Mouse (Mus musculus) right cerebral cortex, postnatal 14 days (tissue): ENCODE results near the gene Wwox.

Source experiments
- DNase-seq: peaks from one replicate; pipeline ENCODE4 v3.0.0; 2022

Wwox gene

DNA sequence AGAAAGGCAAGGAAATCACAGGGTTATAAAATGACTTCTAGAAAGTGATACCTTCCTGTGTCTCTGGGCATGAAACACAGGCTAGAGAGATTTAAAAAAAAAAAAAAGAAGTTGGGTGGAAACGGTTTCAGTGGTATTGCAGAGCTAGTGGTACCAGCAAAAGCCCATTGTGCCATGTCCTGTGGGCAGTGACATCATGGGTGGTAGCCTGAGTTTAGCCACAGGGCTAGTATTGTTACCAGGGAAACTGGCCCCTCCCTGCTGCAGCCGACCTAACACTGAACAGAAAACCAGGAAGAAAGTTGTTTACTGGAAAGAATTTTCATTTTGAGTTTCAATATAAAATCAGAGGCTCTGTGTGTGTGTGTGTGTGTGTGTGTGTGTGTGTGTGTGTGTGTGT lies 836.8 kb downstream of the Wwox start:
- no peak for DNase-seq

DNA sequence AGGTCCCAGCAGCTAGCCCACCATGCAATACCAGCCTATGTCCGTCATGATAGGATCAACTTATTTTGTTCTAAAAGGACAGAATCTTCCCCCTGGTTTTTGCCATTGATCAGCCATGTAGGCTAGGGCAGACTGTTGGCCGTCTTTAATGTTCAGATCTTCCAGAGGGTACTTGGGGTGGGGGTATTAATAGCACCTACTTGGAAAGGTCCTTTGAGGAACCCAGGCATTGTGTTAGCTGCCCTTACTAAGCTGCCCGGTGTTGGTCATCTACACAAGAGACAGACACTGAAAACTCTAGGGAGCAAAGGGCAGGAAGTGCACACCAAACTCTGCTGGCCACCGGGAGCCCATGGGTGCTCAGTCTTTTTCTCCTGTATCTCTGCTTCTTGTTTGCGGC lies 838.8 kb downstream of the Wwox start:
- DNase-seq, result no peak

DNA sequence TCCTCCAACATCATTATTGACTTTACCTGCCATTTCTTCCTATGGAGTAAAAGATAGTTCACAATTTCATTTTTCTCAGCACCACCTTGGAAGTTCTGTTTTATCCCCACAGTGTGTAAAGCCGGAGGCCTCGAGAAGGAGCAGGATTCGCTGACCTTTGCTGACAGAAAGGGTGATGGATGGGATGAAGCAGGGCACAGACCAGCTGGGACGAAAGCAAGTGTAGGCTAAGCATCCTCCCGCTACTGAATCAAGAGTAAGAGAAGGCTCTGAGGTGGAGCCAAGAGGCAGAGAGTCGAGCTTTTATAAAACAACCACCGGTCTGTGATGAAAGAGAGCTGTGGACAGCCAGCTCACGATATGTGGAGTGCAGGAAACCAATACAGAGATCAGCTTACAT lies 850.8 kb downstream of the Wwox start:
- no peak for DNase-seq

DNA sequence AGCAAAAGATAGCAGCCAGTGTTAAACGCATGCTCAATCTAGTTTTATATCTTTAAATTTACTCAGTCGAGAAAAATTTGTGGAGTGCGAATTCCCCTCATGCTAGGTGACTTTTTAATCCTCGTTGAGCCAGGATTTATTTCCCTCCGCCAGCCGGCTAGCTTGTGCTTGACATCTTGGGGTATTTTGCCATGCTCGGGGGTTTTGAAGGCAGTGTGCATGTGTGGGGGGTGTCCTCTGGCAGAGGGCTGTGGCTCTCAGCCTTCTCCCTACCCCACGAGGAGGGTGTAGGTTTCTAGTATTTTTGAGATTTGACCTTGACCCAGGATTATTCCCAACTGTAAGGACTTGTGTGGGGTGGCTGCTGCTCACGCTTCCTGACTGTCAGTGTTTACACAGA lies 857.3 kb downstream of the Wwox start:
- DNase-seq, result no peak

DNA sequence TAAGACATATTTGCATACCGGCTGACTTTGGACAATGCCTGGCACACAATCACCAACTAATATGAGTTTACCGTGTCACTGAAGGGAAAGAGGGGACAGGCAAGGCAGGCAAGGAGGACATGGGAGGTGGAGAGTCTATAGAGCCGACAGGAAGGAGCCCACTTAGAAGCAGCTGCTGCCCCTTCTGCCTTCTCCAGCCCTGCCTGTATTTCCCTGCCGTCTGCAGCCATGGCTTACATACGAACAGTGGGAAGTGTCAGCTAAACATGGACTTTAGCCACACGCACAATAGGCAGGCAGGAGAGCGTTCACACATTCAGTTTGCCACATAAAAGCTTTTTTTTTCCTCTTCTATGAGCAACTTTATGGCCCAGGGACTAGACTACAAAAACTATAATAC lies 863.0 kb downstream of the Wwox start:
- no peak for DNase-seq

DNA sequence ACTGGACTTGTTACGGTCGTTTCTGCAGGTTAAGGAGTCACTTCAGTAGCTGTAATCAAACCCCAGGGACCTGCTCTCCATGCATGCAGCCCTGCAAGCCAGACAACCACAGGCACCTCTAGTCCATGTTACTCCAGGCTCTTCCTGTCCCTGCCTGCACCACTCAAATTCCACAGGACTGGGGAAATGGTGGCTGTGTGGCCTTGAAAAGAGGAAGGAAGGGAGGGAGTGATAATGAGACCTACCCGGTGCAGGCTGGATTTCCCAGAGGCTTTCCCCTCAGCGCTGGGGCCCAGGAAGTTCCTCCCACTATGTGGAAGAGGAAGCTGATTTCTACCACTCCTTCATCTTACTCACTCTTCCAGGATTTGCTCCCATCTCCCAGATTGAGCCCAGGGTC lies 868.0 kb downstream of the Wwox start:
- DNase-seq, result no peak

DNA sequence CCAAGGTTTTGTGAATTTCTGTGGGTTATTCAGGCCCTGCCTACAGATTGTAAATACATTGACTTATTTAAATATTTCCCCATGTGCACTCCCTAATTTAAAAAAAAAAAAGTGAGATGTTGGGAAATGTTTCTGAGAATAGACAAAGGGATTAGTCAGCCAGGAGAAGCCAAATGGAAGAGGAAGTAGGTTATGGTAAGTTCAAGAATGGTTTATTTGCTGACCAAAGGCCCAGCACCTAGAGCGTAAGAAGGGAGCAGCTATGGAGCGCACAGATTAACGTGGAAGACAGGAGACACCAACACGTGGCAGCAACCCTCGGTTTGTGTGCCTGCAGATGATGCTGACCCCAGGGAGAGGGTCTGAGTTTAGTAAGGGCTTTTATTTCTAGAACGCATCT lies 871.5 kb downstream of the Wwox start:
- DNase-seq, result no peak

DNA sequence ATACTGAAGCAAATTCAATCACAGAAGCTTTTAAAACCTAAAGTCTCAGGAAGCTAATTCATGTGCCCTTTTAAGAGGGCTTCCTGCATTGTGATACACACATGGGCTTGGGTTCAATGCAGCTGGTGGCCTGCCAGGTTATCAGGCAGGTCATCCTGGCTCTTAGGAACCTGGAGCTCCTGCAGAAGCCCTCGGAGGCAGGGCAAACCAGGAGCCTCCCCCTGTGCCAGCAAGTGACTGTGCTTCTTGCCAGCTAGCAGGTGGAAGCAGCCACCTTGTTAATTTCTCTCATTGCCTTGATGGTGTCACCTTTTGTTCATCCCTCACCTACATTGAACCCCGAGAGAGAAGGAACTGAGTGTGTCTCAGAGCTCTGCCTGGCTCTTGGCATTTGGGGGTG lies 872.9 kb downstream of the Wwox start:
- DNase-seq, result no peak

DNA sequence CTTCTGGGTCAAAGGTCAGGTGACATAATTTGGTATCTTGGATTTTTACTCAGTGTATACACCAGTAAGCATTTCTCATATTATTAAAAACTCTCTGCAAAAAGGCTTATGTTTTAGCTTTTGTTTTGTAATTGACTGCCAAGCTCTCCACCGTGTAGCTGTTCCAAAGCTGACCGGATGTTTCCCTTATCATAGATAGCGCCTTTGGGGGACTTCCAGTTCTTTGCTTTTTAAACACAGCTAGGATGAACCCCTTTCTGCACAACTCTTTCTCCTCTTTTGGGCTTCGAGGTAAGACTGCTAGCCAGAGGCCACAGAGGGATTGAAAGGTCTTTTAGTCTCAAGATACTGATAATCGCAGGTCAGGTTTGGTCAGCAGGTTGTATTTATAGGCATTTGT lies 883.0 kb downstream of the Wwox start:
- no peak for DNase-seq

DNA sequence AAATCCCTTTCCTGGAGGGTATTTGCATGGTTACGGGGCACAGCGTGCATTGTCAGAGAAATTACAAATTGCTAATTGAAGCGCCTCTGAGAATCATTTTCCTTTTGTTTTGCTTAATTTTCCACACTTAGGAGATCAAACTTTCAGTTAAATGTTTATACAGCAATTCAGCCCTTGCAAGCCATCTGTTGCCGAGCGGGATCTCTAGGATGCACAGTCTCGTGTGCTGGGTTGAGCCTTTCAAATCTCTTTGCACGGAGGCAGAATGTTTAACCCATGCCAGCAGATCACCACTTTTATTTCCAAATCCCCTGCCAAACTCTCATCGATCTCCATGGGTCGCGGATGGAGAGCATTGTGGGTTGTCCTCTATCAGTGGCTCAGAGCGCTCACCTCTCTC lies 891.2 kb downstream of the Wwox start:
- no peak for DNase-seq

DNA sequence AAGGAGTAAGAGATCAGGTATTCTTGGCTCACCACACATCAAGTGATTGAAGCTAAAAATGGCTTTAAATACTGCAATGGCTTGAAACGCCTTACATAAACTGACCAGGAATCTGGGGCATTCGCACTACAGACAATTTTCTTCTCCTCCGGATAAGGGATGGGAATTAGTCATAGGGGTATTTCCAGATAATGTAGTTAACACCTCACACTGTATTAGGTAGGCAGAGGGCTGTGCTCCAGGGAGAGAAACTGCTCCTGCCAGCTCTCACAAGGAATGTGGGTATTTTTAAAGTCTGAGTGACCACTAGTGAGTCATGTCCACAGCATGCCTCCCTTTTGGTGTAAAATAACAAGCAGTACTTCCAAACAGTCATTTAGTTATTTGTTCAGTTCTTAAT lies 894.5 kb downstream of the Wwox start:
- no peak for DNase-seq

DNA sequence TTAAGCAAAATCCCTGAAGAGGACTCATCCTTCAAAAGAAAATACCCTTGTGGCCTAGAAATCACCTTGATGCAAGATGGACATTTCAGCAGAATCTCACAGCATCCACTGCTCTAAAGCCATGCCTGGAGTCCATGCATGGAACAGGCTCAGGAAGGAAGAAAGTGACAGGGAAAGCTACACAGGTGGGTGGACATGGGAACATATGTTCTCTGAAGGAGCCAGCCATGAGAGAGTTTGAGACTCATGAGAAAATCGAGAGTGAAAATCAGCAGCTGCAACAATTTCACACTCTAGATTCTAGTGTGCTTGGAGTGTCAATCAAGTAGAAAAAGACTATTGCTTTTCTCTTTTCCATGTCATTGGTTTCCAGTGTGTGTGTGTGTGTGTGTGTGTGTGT lies 896.9 kb downstream of the Wwox start:
- no peak for DNase-seq

DNA sequence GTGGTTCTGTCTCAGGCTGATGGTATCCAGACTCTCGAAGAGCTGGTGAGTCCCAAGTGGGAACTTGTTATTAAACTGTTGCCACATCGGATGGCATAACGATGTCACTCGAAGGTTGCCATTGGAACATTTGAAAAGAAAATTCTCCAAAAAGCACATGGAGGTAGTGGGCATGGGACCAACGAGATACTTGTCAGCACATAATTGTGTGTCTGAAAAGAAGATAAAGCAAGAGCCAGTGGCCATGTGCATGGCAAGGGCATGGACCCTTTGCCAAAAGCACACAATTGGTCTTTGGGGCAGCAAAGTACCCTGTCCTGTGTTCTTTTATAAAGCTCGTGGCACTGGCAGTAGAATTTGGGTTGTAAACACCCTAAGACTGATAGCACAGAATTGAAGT lies 909.2 kb downstream of the Wwox start:
- no peak for DNase-seq

DNA sequence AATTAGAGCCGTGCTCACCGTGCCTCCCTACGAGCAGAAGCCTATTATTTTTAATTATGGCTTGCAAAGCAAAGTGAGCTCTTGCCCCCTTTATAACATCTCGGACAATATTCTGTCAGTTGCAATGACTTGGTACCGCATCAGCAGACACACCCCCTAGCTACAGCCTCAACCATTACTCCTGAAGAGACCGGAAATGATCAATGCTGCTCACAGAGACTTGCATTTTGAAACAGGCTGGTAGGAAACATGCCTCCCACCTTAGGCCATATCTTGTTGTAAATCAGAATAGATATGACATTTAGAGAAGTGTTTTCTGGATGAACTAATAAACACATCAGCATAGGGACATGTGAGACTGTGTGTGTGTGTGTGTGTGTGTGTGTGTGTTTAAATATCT lies 911.3 kb downstream of the Wwox start:
- DNase-seq, result no peak

DNA sequence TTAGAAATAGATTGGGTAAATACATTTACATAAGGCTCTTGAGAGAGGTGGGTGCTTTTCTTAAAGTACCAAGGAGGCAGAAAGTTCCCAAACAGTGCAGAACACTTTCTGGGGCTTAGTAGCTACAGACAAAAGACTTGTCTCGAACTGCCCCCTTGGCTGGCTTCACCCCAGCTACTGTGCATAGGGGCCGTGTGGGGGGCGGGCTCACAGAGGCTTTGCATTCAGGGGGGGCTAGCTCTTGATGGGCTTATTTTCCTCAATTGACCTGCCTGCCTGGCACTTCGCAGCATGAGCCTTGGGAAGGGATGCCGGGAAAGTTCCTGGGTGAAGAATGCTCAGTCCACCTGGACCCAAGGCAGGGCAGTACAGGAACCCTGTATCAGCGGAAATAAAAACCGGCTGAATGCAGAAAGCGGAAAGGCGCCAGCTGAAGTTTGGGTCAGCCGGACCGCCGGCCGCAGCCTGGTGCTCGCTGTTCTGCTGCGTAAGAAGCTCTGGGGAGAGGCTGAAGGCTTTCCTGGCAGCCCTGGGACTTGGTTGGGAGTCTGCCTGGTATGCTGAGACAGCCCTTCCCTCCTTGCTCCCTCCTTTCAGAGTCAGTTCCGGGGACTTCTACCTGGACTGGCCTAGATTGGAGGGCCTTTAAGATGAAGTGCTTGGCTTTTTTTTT lies 918.3 kb downstream of the Wwox start:
- no peak for DNase-seq

DNA sequence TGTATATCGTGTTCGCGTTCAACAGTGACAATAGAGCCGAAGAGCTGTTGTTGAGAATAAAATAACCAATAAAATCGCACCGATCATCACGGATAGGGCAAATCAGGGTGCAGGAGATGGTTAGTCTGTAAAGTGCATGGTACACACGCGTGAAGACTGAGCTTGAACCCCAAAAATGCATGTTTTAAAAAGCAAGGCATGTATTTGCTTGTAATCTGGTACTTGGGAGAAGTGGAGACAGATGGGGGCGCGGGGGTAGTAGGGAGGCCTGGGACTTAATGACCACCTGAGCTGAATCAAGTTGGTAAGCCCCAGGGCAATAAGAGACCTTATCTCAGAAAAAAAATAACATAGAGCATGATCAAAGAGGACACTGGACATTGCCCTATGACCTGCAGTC lies 919.0 kb downstream of the Wwox start:
- DNase-seq, result no peak

DNA sequence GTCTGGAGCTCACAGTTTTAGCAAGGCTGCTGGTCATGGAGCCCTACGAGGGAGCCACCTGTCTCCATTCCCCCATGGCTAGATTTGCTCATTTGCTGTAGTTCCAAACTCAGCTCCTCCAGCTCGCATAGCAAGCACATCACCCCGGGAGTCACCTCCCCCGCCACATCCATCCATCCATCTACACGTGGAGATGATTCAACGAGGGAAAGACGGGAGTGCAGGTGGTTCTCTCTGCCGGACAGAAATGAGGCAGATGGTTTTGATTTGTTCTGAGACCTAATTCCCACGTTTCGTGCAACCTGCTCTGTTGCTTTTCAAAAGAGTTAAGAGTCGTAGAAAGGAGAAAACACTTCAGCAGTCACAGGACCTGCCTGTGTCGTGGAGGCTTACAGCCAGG lies 920.2 kb downstream of the Wwox start:
- DNase-seq, result no peak

DNA sequence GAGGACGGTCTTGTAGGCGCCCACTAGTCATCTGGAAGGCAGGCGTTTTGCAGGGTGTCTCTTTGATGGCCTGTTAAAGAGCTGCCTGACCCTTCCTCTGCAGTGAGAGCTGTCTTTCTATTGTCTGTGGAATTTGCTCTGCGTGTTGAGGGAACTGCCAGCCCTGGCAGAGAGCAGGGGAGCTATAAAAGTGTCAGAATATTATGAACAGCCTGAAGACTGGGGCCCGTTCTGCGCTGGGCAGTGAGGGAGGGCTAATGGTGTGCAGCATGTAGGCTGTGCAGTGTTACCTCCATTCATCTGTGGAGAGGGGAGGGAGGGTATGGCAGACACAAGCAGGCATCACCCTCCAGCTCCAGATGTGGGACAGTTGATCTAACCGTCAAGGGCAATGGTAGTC lies 923.1 kb downstream of the Wwox start:
- no peak for DNase-seq

DNA sequence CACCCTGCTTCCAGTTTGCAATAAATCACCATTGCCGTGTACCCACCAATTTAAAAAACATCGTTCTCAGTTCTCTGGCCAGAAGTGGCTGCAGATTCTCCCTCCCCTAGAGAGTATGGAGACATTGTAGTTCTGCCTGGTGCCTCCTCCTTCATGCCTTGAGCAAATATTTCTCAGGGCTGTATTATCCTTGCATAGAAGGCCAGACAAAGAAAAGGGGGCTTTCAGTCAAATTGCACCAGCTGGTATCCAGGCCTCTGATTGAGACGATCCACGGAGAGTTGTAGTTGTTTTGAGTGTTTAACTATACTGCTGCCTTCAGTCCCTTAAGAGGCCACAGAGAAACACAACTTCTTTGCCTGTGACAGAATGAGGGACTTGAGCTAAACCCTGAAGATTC lies 935.5 kb downstream of the Wwox start:
- DNase-seq, result no peak

DNA sequence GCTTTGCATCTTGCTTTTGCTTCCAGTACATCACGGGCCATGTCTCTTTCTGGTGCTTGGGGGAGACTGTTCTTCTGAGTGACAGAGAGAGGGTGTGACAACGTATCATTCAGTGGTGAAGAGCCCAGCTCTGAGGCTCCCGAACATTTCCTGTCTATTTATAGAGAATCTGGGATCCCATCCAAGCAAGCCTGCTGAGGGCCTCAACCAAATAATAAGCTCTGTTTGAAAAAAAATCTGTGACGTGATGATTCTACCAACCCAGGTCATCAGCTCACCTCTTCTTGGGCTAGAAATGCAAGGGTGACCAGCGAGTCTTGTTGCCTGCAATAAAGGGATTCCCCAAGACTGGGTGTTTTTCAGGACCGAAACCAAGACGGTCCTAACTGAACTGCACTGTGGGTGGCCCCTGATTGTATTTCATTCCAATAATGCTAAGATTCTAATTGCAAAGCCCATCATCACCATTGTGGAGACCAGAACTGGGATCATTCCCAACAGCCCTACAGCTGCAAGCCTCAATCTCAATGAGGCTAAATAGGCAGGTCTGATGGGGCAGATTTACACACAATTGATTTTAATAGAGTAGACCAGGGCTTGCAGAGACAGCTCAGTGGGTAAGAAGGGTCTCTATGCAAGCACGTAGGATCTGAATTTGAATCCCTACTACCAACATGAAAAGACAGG lies 936.0 kb downstream of the Wwox start:
- no peak for DNase-seq

DNA sequence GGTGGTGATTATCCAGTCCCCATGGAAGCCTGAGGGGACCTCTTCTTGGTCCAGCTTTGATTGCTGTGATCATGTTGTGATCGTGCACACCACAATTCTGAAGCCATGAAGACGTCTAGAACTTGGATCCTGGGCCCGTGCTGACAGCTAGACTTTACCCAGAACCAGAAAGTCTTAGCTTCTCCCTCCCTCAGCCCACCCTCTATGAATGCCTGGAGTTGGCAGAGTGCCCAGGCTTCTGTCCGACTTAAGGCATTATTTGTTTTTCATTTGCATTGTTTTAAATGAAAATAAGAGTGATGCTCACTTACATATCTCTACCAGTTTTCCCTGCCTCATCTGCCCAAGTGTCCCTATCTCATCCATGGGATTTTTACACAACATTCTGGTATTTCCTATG lies 937.9 kb downstream of the Wwox start:
- no peak for DNase-seq

DNA sequence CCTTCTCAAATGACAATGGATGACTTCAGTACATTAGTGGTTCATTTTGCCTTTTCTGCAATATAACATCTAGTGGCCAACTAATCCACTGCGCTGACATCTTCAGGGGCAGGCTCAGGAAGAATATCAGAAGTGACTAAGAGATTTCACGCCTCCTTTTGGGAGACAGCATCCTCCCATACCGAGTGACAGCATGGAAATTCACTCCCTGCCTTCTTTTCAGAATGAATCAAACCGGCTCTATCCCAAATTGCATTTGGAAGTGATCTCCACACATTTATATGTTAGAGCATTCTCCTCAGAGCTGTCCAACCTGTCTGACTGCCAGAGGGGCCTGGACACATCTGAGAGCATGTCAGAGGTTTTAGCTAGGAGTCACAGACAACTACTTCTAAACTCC lies 940.6 kb downstream of the Wwox start:
- DNase-seq, result no peak

DNA sequence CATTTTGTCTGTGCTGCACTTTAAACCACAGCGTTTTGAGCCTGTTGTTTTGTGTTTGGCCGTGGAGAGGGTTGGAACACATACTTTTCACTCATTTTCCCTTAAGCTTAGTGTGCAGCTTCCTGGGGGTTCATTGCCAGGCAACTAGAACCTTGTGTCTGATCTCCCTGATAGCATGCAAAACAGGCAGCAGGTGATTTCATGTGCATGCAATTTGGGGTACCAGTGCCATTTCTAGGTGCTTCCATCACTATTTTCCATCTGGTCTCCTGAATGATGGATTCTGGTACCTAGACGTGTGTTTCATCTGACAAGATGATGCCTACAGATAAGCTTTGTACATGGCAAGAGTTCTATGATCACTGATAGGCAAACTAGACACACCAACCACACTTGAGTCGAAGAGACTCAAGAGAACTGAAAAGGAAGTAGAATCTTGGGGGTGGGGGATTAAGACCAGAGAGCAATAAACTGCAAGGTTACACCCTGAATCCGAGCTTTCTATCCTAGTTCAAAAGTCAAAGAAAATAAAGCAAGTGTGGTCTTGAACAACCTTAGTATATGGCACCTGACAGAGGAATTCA lies 951.6 kb downstream of the Wwox start:
- no peak for DNase-seq

DNA sequence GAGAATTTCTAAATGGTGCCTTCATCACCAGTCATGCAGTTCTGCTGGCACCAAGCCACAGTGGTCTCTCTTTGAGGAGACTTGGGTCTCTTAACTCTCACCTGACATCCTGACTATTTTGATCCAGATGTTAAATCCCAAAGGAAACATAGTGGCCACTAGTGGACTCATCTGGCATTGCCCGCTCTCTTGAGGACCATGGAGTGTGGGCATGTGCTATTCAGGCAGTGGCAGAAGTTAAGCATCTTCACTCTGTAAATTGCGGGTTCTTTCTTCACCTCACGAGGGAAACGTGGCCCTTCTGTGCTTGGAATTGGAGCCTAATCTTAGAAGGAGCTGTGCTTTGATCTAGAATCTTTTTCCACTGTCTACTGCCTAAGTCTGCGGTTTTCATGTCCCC lies 956.4 kb downstream of the Wwox start:
- DNase-seq, result no peak

DNA sequence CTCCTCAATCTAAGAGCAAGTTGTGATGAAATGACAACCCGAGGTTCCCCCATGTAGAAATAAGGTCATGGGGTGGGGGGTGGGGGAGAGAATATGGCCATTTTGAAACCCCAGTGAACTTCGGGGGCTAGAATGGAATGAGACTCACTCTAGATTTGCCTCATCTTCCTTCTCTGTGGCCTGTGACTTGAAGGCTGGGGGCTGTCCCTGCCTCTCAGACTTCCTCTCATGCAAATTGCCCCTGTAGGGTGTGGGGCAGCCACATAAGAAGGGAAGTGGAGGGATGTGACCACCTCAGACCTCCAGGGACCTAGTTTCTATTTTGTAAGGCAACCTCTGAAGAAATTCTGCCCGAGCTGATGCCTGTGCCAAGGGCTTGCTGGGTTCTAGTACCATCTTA lies 958.5 kb downstream of the Wwox start:
- no peak for DNase-seq
